Mouse (Mus musculus) neutrophil, adult 5-6 weeks (primary cell): Measurements from ENCODE around the gene Hist1h2be. TPM values are rescaled to one million over a fixed set of nuclear protein-coding genes. Genes with fewer than 3 reads are reported as not detected.

ENCODE experiments used
- ATAC-seq: fragments of 151-379, 151-347 bp; 2 replicates; pipeline ENCODE4 v1.8.0; 2017; ENCODE audit warnings: mild to moderate bottlenecking, moderate TSS enrichment; ENCODE audit not compliant: insufficient number of reproducible peaks, poor library complexity, low FRiP score, severe bottlenecking; ENCODE audit errors: extremely low read depth
- total RNA-seq: library from RNA; stranded (forward); fragments of 200-1000 nt; gene quantifications from 2 replicates; pipeline ENCODE4 v1.2.3, GENCODE M21; 2017

Gene Hist1h2be
- total RNA-seq, 1 experiment from 2014 or later, result 97.3 TPM

- ATAC-seq, result peak; percentile 75
These were observed 85.5 kb downstream of the Hist1h2be start, which contains the start of gene Hist1h3g for GRCm38 (mm10) chr13:23535137-23536075. Gene Hist1h3g, plus strand, starts transcription at chr13:23535422.

GRCm38 (mm10) chr13:23534368-23535131, 86.4 kb downstream of the Hist1h2be start:
- ATAC-seq, result no peak

Other genes starting within 250 kb of the Hist1h2be start
- 10.2 and 12.6 TPM in 2 replicates for gene Abt1, start 197.3 kb downstream of the Hist1h2be start, total RNA-seq
- gene Btn1a1, start 155.2 kb downstream of the Hist1h2be start, total RNA-seq, result not detected in 2 replicates
- 0.25 and 0.58 TPM in 2 replicates for gene Btn2a2, start 132.3 kb downstream of the Hist1h2be start, total RNA-seq
- 161 and 193 TPM in 2 replicates for gene Hist1h4h, start 90.1 kb downstream of the Hist1h2be start, total RNA-seq
- 3.5 and 5.0 TPM in 2 replicates for gene Hist1h2af, start 87.2 kb downstream of the Hist1h2be start, total RNA-seq
- gene Hist1h3g, start 85.7 kb downstream of the Hist1h2be start, total RNA-seq, result not detected in 2 replicates
- gene Hist1h2bh, start 77.7 kb downstream of the Hist1h2be start, total RNA-seq, result 5.8 and 6.4 TPM in 2 replicates
- 21.9 and 24.1 TPM in 2 replicates for gene Hist1h3f, start 77.1 kb downstream of the Hist1h2be start, total RNA-seq
- gene Hist1h4f, start 69.5 kb downstream of the Hist1h2be start, total RNA-seq, result 15.2 and 27.6 TPM in 2 replicates
- gene Hist1h1d, start 67.9 kb downstream of the Hist1h2be start, total RNA-seq, result 28.5 and 28.7 TPM in 2 replicates
- 50.8 and 54.4 TPM in 2 replicates for gene Hist1h3e, start 58.8 kb downstream of the Hist1h2be start, total RNA-seq
- gene Hist1h2ae, start 49.9 kb downstream of the Hist1h2be start, total RNA-seq, result 13.6 and 18.3 TPM in 2 replicates
- gene Hist1h2bg, start 49.7 kb downstream of the Hist1h2be start, total RNA-seq, result 97.4 and 145 TPM in 2 replicates
- 32.7 and 52.5 TPM in 2 replicates for gene Hist1h2bf, start 46.9 kb downstream of the Hist1h2be start, total RNA-seq
- gene Hist1h2ad, start 46.7 kb downstream of the Hist1h2be start, total RNA-seq, result 33.4 and 78.8 TPM in 2 replicates
- 12.9 and 13.3 TPM in 2 replicates for gene Hist1h3d, start 45.4 kb downstream of the Hist1h2be start, total RNA-seq
- gene Hist1h4d, start 39.5 kb downstream of the Hist1h2be start, total RNA-seq, result 92.3 and 119 TPM in 2 replicates
- gene Hist1h1e, start 1.4 kb upstream of the Hist1h2be start, total RNA-seq, result 201 and 211 TPM in 2 replicates
- gene Hist1h2ac, start 62.8 kb upstream of the Hist1h2be start, total RNA-seq, result 18.7 and 20.1 TPM in 2 replicates
- 139 and 146 TPM in 2 replicates for gene Hist1h2bc, start 63.1 kb upstream of the Hist1h2be start, total RNA-seq
- 2.2 TPM in 1 of 2 replicates, not detected in the other for gene Hist1h1t, start 74.7 kb upstream of the Hist1h2be start, total RNA-seq
- gene Hist1h4c, start 77.3 kb upstream of the Hist1h2be start, total RNA-seq, result 116 and 135 TPM in 2 replicates
- gene Hfe, start 89.7 kb upstream of the Hist1h2be start, total RNA-seq, result 4.8 and 5.0 TPM in 2 replicates
- 712 and 764 TPM in 2 replicates for gene Hist1h1c, start 117.7 kb upstream of the Hist1h2be start, total RNA-seq
- 4.8 TPM in 1 of 2 replicates, not detected in the other for gene Hist1h3c, start 124.5 kb upstream of the Hist1h2be start, total RNA-seq
- gene Hist1h2bb, start 125.6 kb upstream of the Hist1h2be start, total RNA-seq, result 77.7 and 104 TPM in 2 replicates
- 24.9 and 28.2 TPM in 2 replicates for gene Hist1h2ab, start 130.0 kb upstream of the Hist1h2be start, total RNA-seq
- 1.2 TPM in 1 of 2 replicates, not detected in the other for gene Hist1h3b, start 131.1 kb upstream of the Hist1h2be start, total RNA-seq
- 9.3 and 36.7 TPM in 2 replicates for gene Hist1h4b, start 135.9 kb upstream of the Hist1h2be start, total RNA-seq
- gene Hist1h4a, start 140.1 kb upstream of the Hist1h2be start, total RNA-seq, result 30.0 and 55.5 TPM in 2 replicates
- gene Hist1h3a, start 141.3 kb upstream of the Hist1h2be start, total RNA-seq, result 38.6 and 45.9 TPM in 2 replicates
- 74.8 and 84.1 TPM in 2 replicates for gene Hist1h1a, start 142.5 kb upstream of the Hist1h2be start, total RNA-seq
- gene Trim38, start 148.8 kb upstream of the Hist1h2be start, total RNA-seq, result not detected in 2 replicates
- not detected in 2 replicates for gene Slc17a2, start 185.9 kb upstream of the Hist1h2be start, total RNA-seq
- not detected in 2 replicates for gene Slc17a3, start 218.3 kb upstream of the Hist1h2be start, total RNA-seq
- gene Slc17a1, start 246.6 kb upstream of the Hist1h2be start, total RNA-seq, result not detected in 2 replicates